Mouse (Mus musculus) liver, embryonic 14.5 days (tissue): Measurements from ENCODE around the gene Ssbp2. TPM values are rescaled to one million over a fixed set of nuclear protein-coding genes. Genes with fewer than 3 reads are reported as not detected.

ENCODE experiments used
- ATAC-seq: fragments of 200-750 bp; cut with Nextera tagmentation; 2 replicates; pipeline ENCODE4 v1.8.0; 2017; ENCODE audit warnings: moderate number of reproducible peaks, mild to moderate bottlenecking, moderate library complexity; ENCODE audit not compliant: insufficient read depth
- DNase-seq, 3 experiments: peaks; one replicate each; pipeline ENCODE4 v3.0.0-alpha.2; 2012 to 2013; ENCODE audit warnings: low read depth in 3 of 3, low spot score in 3 of 3
- H3K27ac ChIP-seq: fragments of 300-500 bp; sonication (generic); 2 replicates; pipeline ENCODE4 v1.5.1; 2014; ENCODE audit warnings: moderate library complexity, mild to moderate bottlenecking, control low read depth, inconsistent platforms
- H3K27me3 ChIP-seq: fragments of 300-500 bp; sonication (generic); 2 replicates; pipeline ENCODE4 v1.6.1; 2014; ENCODE audit warnings: mild to moderate bottlenecking, low read length, moderate library complexity; ENCODE audit not compliant: control insufficient read depth, insufficient read depth
- H3K36me3 ChIP-seq: fragments of 300-500 bp; sonication (generic); replicated peaks from 2 replicates; pipeline ENCODE4 v1.6.1; 2014; ENCODE audit warnings: low read depth; ENCODE audit not compliant: control insufficient read depth, insufficient read depth
- H3K4me1 ChIP-seq, 2 experiments: fragments of 200-500 bp in 1 of 2; fragments of 300-500 bp in 1 of 2; sonication (generic) in 1 of 2; replicated peaks; 2 replicates each; pipeline ENCODE4 v1.6.1; 2012 to 2014; ENCODE audit warnings: antibody characterized with exemption in 1 of 2, inconsistent platforms in 1 of 2, low read length in 1 of 2; ENCODE audit not compliant: control insufficient read depth in 2 of 2, insufficient read depth in 2 of 2
- H3K4me2 ChIP-seq: fragments of 300-500 bp; sonication (generic); 2 replicates; pipeline ENCODE4 v1.6.1; 2014; ENCODE audit warnings: low read depth, mild to moderate bottlenecking, control low read depth, moderate library complexity
- H3K4me3 ChIP-seq, 2 experiments: fragments of 200-500 bp in 1 of 2; fragments of 300-500 bp in 1 of 2; sonication (generic) in 1 of 2; 2 replicates each; pipeline ENCODE4 v1.5.1; 2012 to 2014; ENCODE audit warnings: low read depth in 2 of 2, low read length in 2 of 2, mild to moderate bottlenecking in 2 of 2, control low read depth in 1 of 2, inconsistent platforms in 1 of 2, moderate library complexity in 1 of 2; ENCODE audit not compliant: insufficient read depth in 1 of 2
- H3K9ac ChIP-seq: fragments of 300-500 bp; sonication (generic); replicated peaks from 2 replicates; pipeline ENCODE4 v1.6.1; 2014; ENCODE audit warnings: mild to moderate bottlenecking, control low read depth, moderate library complexity
- H3K9me3 ChIP-seq: fragments of 300-500 bp; sonication (generic); 2 replicates; pipeline ENCODE4 v1.6.1; 2016; ENCODE audit warnings: low read length, mixed read lengths; ENCODE audit not compliant: control insufficient read depth
- CTCF ChIP-seq: IDR thresholded peaks from 2 replicates; pipeline ENCODE4 v1.5.1; 2016; ENCODE audit warnings: antibody characterized with exemption, low read depth, control low read depth
- EP300 ChIP-seq: IDR thresholded peaks from 2 replicates; pipeline ENCODE4 v1.6.1; 2016; ENCODE audit warnings: antibody characterized with exemption, low read depth
- WGBS: fragments of 180-500 bp; shearing (Covaris S2); extraction: QIAGEN DNeasy Blood & Tissue Kit; methylation state at CpG from one replicate; pipeline ENCODE4 v1.1.7; 2014; ENCODE audit not compliant: insufficient replicate concordance; 5-methylcytosine and 5-hydroxymethylcytosine counted together
- polyA plus RNA-seq, 2 experiments: library from polyadenylated mRNA; depleted of rRNA in 1 of 2; stranded (reverse) in 1 of 2; unstranded in 1 of 2; fragments of >200 nt; fragmentation: Nextera tagmentation in 1 of 2; extraction: Ambion mirVana in 1 of 2; gene quantifications; 2 replicates each; pipeline versions ENCODE4 v1.2.1 to v1.2.3; 2012 to 2014

The Ssbp2 gene
- polyA plus RNA-seq, 2 experiments, result 23.7 to 43.0 TPM

GRCm38 (mm10) chr13:91514979-91515378 is 54.9 kb downstream of the Ssbp2 start:
- no peak overlapping the region for H3K4me2 ChIP-seq
- H3K27me3 ChIP-seq, result no peaks in the 10 kb centered on the region
- no peak overlapping the region for H3K27ac ChIP-seq
- H3K9me3 ChIP-seq, result no peaks in the 10 kb centered on the region
- 78% methylated on average over 4 of the region's 4 CpGs for WGBS
- peaks cover 0 to 2% of the 10 kb centered on the region in 2 experiments; a peak in 2 of 4 replicates for H3K4me1 ChIP-seq
- no peak overlapping the region for H3K9ac ChIP-seq
- no peak for ATAC-seq
- no peak for DNase-seq
- no peaks in the 10 kb centered on the region for H3K36me3 ChIP-seq
- H3K4me3 ChIP-seq, result no peak overlapping the region
- TF ChIP-seq CTCF, result no peak

- Histone ChIP-seq H3K9me3 (no peaks in the 10 kb centered on the region), H3K4me1 (peaks cover 0 to 10% of the 10 kb centered on the region in 2 experiments; a peak in 3 of 4 replicates), H3K27me3 (no peaks in the 10 kb centered on the region), H3K4me3 (no peak overlapping the region), H3K9ac (no peak overlapping the region), H3K36me3 (no peaks in the 10 kb centered on the region), H3K4me2 (no peak overlapping the region), H3K27ac (no peak overlapping the region; the same call in 1 of the 2 replicates)
- WGBS, result 28% methylated on average over 4 of the region's 4 CpGs
- no peak for TF ChIP-seq EP300
- TF ChIP-seq CTCF, result no peak
- ATAC-seq (0 out of 2 replicates have a peak, but pooled peaks have one; percentile 33), DNase-seq (no peak)
Measured at GRCm38 (mm10) chr13:91520073-91520750, 60.1 kb downstream of the Ssbp2 start.

GRCm38 (mm10) chr13:91520968-91521367 is 60.9 kb downstream of the Ssbp2 start:
- Histone ChIP-seq H3K4me3 (no peak overlapping the region), H3K4me2 (no peak overlapping the region), H3K9me3 (no peaks in the 10 kb centered on the region), H3K9ac (no peak overlapping the region), H3K27me3 (no peaks in the 10 kb centered on the region), H3K27ac (no peak overlapping the region), H3K36me3 (no peaks in the 10 kb centered on the region), H3K4me1 (peaks cover 0 to 10% of the 10 kb centered on the region in 2 experiments; a peak in 3 of 4 replicates)
- no peak for TF ChIP-seq CTCF
- no peak for TF ChIP-seq EP300
- 90% methylated on average over 1 of the region's 1 CpGs for WGBS
- DNase-seq, result no peak
- no peak for ATAC-seq

GRCm38 (mm10) chr13:91526058-91526457 is 66.0 kb downstream of the Ssbp2 start:
- Histone ChIP-seq H3K4me3 (no peak overlapping the region), H3K9ac (no peak overlapping the region), H3K36me3 (no peaks in the 10 kb centered on the region), H3K4me2 (no peak overlapping the region), H3K9me3 (no peaks in the 10 kb centered on the region), H3K27ac (no peak overlapping the region), H3K27me3 (no peaks in the 10 kb centered on the region), H3K4me1 (0 out of 4 replicates have a peak, but pooled peaks cover 0 to 3% of the 10 kb centered on the region in 2 experiments)
- ATAC-seq (no peak), DNase-seq (no peak)
- no peak for TF ChIP-seq CTCF
- no peak for TF ChIP-seq EP300
- WGBS, result 89% methylated on average over 12 of the region's 12 CpGs

- 72% methylated on average over 3 of the region's 3 CpGs for WGBS
- Histone ChIP-seq H3K4me3 (no peak overlapping the region), H3K4me2 (no peak overlapping the region), H3K4me1 (no peaks in the 10 kb centered on the region), H3K27me3 (no peaks in the 10 kb centered on the region), H3K9ac (no peak overlapping the region), H3K27ac (no peak overlapping the region), H3K9me3 (no peaks in the 10 kb centered on the region), H3K36me3 (peaks cover 2% of the 10 kb centered on the region; the same call in 1 of the 2 replicates)
- no peak for DNase-seq
- TF ChIP-seq CTCF (no peak), EP300 (no peak)
- ATAC-seq, result no peak
Measured at GRCm38 (mm10) chr13:91529821-91530220, 69.7 kb downstream of the Ssbp2 start.
